Mouse (Mus musculus) intestine, embryonic 14.5 days (tissue): ENCODE results near the gene Akp3. TPM values are rescaled to one million over a fixed set of nuclear protein-coding genes. Genes with fewer than 3 reads are reported as not detected.

Experiments
- ATAC-seq: fragments of 200-750 bp; cut with Nextera tagmentation; replicated peaks from 2 replicates; pipeline ENCODE4 v1.8.0; 2017; ENCODE audit warnings: low read depth, moderate number of reproducible peaks, moderate TSS enrichment, moderate library complexity; ENCODE audit not compliant: low FRiP score, low TSS enrichment
- DNase-seq: peaks from one replicate; pipeline ENCODE4 v3.0.0-alpha.2; 2018; ENCODE audit warnings: low spot score
- H3K27ac ChIP-seq: fragments of 300-500 bp; sonication (generic); 2 replicates; pipeline ENCODE4 v1.5.1; 2014; ENCODE audit warnings: low read depth, mild to moderate bottlenecking, control low read depth
- H3K27me3 ChIP-seq: fragments of 300-500 bp; sonication (generic); replicated peaks from 2 replicates; pipeline ENCODE4 v1.6.1; 2014; ENCODE audit warnings: low read length, control low read depth; ENCODE audit not compliant: control insufficient read depth, insufficient read depth
- H3K36me3 ChIP-seq: fragments of 300-500 bp; sonication (generic); 2 replicates; pipeline ENCODE4 v1.6.1; 2014; ENCODE audit warnings: low read length, control low read depth; ENCODE audit not compliant: control insufficient read depth, insufficient read depth
- H3K4me1 ChIP-seq: fragments of 300-500 bp; sonication (generic); replicated peaks from 2 replicates; pipeline ENCODE4 v1.6.1; 2014; ENCODE audit warnings: low read length, control low read depth, mixed read lengths; ENCODE audit not compliant: control insufficient read depth, insufficient read depth
- H3K4me2 ChIP-seq: fragments of 300-500 bp; sonication (generic); 2 replicates; pipeline ENCODE4 v1.6.1; 2014; ENCODE audit warnings: low read length
- H3K4me3 ChIP-seq: fragments of 300-500 bp; sonication (generic); 2 replicates; pipeline ENCODE4 v1.5.1; 2014; ENCODE audit warnings: low read depth, low read length, control low read depth, mixed read lengths
- H3K9ac ChIP-seq: fragments of 300-500 bp; sonication (generic); 2 replicates; pipeline ENCODE4 v1.6.1; 2014; ENCODE audit warnings: mild to moderate bottlenecking, low read length
- H3K9me3 ChIP-seq: fragments of 300-500 bp; sonication (generic); 2 replicates; pipeline ENCODE4 v1.6.1; 2016; ENCODE audit warnings: low read length, control low read depth; ENCODE audit not compliant: control insufficient read depth
- WGBS: fragments of 180-500 bp; shearing (Covaris S2); extraction: QIAGEN DNeasy Blood & Tissue Kit; methylation state at CpG from one replicate; pipeline ENCODE4 v1.1.7; 2014; 5-methylcytosine and 5-hydroxymethylcytosine counted together
- polyA plus RNA-seq: library from polyadenylated mRNA; unstranded; fragments of >200 nt; fragmentation: Nextera tagmentation; extraction: Ambion mirVana; gene quantifications from 2 replicates; pipeline ENCODE4 v1.2.1, GENCODE M21; 2014

Gene Akp3
- polyA plus RNA-seq, 1 experiment from 2014 or later = not detected

DNA sequence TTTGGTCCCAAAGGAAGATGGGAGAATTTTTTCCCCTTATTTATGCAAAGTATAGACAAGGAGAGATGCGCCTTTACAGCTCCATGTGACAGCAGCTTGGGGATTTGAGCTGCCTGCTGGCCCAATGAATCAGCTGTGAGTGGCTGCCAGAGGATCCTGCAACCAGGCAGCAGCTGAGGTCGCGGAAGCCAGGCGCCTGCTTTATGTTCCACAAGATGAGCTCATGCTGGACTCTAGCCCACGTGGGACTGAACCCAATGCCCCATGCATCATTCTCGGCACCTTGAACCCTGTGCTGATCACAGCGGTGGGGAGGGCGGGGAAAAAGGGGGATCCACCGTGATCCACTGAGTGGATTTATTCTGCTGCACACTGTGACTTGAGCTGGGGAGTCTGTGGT is 17.7 kb downstream of the Akp3 start:
- no peaks in the 10 kb centered on the region for H3K9me3 ChIP-seq
- no peaks in the 10 kb centered on the region for H3K36me3 ChIP-seq
- H3K27ac ChIP-seq = no peak overlapping the region
- no peak for ATAC-seq
- no peak for DNase-seq
- WGBS = 39% methylated on average over 9 of the region's 9 CpGs
- 0 out of 2 replicates have a peak, but pooled peaks cover 9% of the 10 kb centered on the region for H3K4me1 ChIP-seq
- H3K9ac ChIP-seq = no peak overlapping the region
- H3K4me2 ChIP-seq = no peak overlapping the region
- H3K27me3 ChIP-seq = peaks cover 8% of the 10 kb centered on the region; the same call in 1 of the 2 replicates
- no peak overlapping the region for H3K4me3 ChIP-seq

GRCm38 (mm10) chr1:87143141-87143540 is 18.4 kb downstream of the Akp3 start:
- Histone ChIP-seq H3K4me3 (no peak overlapping the region), H3K9me3 (no peaks in the 10 kb centered on the region), H3K36me3 (no peaks in the 10 kb centered on the region), H3K27me3 (peaks cover 11% of the 10 kb centered on the region; the same call in 1 of the 2 replicates), H3K9ac (no peak overlapping the region), H3K4me2 (no peak overlapping the region), H3K4me1 (0 out of 2 replicates have a peak, but pooled peaks cover 9% of the 10 kb centered on the region), H3K27ac (no peak overlapping the region)
- DNase-seq (no peak), ATAC-seq (no peak)
- 78% methylated on average over 10 of the region's 10 CpGs for WGBS

DNA sequence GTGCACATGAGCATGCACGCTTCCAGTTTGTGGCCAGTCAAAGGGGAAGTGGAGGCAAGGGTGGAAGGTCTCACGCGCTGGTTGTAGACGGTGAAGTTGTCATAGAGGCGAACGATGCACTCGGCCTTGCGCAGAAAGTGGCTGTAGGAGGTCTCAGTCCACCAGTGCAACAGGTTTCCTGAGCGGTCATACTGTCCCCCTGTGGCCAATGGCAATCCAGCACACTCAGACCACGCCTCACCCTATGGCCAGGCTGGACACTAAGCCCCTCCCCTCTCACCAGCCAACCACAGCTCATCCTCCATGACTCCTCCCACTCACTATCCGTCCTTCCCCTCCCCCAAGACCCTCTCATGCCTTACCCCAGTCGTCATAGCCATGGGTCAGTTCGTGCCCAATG is 24.6 kb downstream of the Akp3 start:
- no peak overlapping the region for H3K4me3 ChIP-seq
- H3K36me3 ChIP-seq = no peaks in the 10 kb centered on the region
- H3K27me3 ChIP-seq = peaks cover 63% of the 10 kb centered on the region
- no peaks in the 10 kb centered on the region for H3K9me3 ChIP-seq
- peaks cover 7% of the 10 kb centered on the region; the same call in 1 of the 2 replicates for H3K4me1 ChIP-seq
- DNase-seq (no peak), ATAC-seq (no peak)
- H3K27ac ChIP-seq = no peak overlapping the region
- 32% methylated on average over 13 of the region's 13 CpGs for WGBS
- H3K9ac ChIP-seq = no peak overlapping the region
- H3K4me2 ChIP-seq = no peak overlapping the region

- DNase-seq (no peak), ATAC-seq (no peak)
- no peaks in the 10 kb centered on the region for H3K36me3 ChIP-seq
- peaks cover 7% of the 10 kb centered on the region; the same call in 1 of the 2 replicates for H3K4me1 ChIP-seq
- peaks cover 75% of the 10 kb centered on the region for H3K27me3 ChIP-seq
- 88% methylated on average over 6 of the region's 6 CpGs for WGBS
- H3K9me3 ChIP-seq = no peaks in the 10 kb centered on the region
- H3K4me3 ChIP-seq = no peak overlapping the region
- no peak overlapping the region for H3K27ac ChIP-seq
- no peak overlapping the region for H3K9ac ChIP-seq
- H3K4me2 ChIP-seq = no peak overlapping the region
Measured at GRCm38 (mm10) chr1:87151286-87151685, 26.5 kb downstream of the Akp3 start.

DNA sequence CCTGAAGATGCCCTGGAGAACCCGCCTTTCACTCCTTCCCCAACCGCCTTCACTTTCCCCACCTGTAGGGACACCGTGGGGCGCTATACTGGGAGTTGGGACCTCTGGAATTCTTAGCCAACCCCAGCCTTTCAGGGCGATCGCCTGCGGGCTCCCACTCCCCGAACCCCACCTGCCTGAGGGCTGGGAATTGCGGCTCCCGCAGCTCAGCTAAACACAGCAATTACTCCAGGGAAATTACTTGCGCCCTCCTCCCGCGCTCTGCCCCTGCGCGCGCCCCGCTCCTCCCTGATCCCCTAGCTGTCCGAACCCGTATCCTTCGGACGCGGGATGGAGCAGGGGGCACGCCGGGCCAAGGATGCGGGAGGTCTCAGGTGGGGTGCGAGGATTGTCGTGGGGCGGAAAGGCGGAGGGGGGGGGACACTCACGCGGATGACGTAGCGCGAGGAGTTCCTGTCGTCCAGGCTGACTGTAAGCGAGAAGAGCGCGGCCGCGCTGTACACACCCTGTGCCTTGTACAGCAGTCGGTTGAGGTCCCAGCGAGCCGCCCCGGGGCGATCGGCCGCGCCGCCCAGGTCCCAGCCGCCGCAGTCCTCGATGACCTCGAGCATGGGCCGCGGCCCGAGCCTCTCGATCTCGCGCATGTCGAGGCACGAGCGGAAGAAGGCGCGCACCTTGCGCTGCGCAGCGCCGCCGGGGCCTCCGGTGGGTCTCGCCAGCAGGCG is 29.2 kb downstream of the Akp3 start:
- Histone ChIP-seq H3K4me3 (peak overlapping the region; percentile 31), H3K27ac (no peak overlapping the region), H3K9ac (no peak overlapping the region), H3K9me3 (no peaks in the 10 kb centered on the region), H3K36me3 (no peaks in the 10 kb centered on the region), H3K4me1 (peaks cover 7% of the 10 kb centered on the region; the same call in 1 of the 2 replicates), H3K4me2 (peak overlapping the region; percentile 55), H3K27me3 (peaks cover 96% of the 10 kb centered on the region)
- WGBS = under 1% methylated on average over 72 of the region's 72 CpGs
- DNase-seq (no peak), ATAC-seq (no peak)

DNA sequence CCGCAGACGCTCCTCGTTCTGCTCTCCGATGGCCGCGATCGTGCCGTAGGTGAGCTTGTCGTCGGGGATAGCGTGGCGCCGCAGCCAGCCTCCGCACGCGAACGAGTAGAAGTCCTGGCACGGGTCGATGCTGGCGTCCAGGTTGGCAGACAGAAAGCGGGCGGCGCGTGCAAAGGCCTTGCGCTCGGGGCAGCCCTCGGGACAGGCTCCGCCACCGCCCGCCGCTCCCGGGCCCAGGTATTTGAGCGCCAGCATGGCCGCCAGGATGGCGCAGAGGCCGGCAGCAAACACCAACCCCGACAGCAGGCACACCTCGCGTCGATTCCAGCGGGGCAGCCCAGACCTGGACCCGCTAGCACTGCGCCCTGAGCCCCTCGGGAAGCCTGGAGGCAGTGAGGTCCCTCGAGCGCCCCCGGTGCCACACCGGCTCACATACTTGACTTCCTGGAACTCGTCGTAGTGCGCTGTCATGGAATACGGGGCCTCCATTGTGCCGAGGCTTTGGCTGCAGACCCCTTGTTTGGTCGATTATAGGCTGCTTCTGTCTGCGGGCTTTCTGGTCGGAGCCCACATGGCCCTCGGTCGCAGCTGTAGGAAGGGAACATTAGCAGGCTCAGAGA is 29.8 kb downstream of the Akp3 start:
- no peak for ATAC-seq
- peaks cover 93% of the 10 kb centered on the region for H3K27me3 ChIP-seq
- no peak overlapping the region for H3K9ac ChIP-seq
- peaks cover 7% of the 10 kb centered on the region; the same call in 1 of the 2 replicates for H3K4me1 ChIP-seq
- peak; percentile 70 for DNase-seq
- peak overlapping the region; percentile 55 for H3K4me2 ChIP-seq
- H3K27ac ChIP-seq = no peak overlapping the region
- no peaks in the 10 kb centered on the region for H3K9me3 ChIP-seq
- 2% methylated on average over 58 of the region's 58 CpGs for WGBS
- peak overlapping the region; percentile 31 for H3K4me3 ChIP-seq
- no peaks in the 10 kb centered on the region for H3K36me3 ChIP-seq

GRCm38 (mm10) chr1:87155531-87156198 is 30.9 kb downstream of the Akp3 start:
- H3K4me1 ChIP-seq = peaks cover 7% of the 10 kb centered on the region; the same call in 1 of the 2 replicates
- peaks cover 87% of the 10 kb centered on the region for H3K27me3 ChIP-seq
- ATAC-seq (no peak; the same call in 1 of the 2 replicates), DNase-seq (peak; percentile 65)
- no peak overlapping the region for H3K27ac ChIP-seq
- no peak overlapping the region for H3K9ac ChIP-seq
- H3K4me2 ChIP-seq = peak overlapping the region; percentile 57
- peak overlapping the region; percentile 33 for H3K4me3 ChIP-seq
- no peaks in the 10 kb centered on the region for H3K9me3 ChIP-seq
- H3K36me3 ChIP-seq = no peaks in the 10 kb centered on the region
- WGBS = 1% methylated on average over 46 of the region's 56 CpGs

GRCm38 (mm10) chr1:87156199-87156587 is 31.4 kb downstream of the Akp3 start, which contains the start of gene Ecel1:
TSS of gene Ecel1 (minus strand) at chr1:87156521.
- Histone ChIP-seq H3K27ac (no peak within 1 kb of the TSS), H3K4me3 (peak within 1 kb of the TSS; percentile 33), H3K4me1 (peaks cover 7% of the 10 kb centered on the region; the same call in 1 of the 2 replicates), H3K9me3 (no peaks in the 10 kb centered on the region), H3K36me3 (no peaks in the 10 kb centered on the region), H3K4me2 (peak within 1 kb of the TSS; percentile 57), H3K27me3 (peaks cover 82% of the 10 kb centered on the region), H3K9ac (no peak within 1 kb of the TSS)
- DNase-seq (no peak), ATAC-seq (no peak)
- 5% methylated on average over 11 of the region's 12 CpGs for WGBS
